Mouse (Mus musculus) liver, adult (tissue): ENCODE measurements at regions not wholly inside any gene's neighbourhood (a gene's known extent, or its start where the extent isn't known, plus 50 kb on each side); places are given as distances from the start of the nearest gene placed in this dataset.

Experiments used
- GATA4 ChIP-seq: IDR thresholded peaks from 2 replicates; pipeline ENCODE4 v1.6.1; 2014; ENCODE audit warnings: mild to moderate bottlenecking, low read length; ENCODE audit not compliant: insufficient replicate concordance

DNA sequence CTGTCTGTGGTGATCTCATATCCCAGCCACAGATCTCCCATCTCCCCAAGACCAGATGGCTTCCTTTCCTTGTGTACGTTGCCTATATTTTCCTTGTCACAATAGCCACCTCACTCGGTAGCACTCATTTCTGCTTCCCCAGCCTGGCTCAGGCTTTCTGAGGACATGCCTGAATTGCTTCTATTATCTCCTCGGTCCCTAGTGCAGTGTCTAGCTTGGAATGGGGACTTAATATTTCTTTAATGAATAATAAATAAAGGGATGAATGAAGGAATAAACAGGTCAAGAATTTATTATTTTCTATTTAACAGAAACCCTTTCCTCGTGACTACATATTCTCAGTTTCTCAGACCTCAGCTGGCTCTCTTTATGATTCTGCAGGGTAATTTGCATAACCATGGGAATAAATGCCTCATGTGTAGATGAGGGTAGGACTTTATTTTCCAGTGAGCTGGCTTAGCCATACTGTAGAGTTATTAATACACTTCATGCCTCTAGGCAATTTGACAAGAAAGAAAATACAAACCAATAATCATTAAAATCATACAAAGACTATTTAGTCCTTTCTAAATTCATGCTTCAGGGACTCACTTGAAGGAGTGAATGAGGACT, 218.5 kb downstream of the Mex3b start:
- no peak for TF ChIP-seq GATA4

- no peak for TF ChIP-seq GATA4
These were observed 220.3 kb downstream of the Mex3b start for GRCm38 (mm10) chr7:83087408-83087807.

GRCm38 (mm10) chr7:83088125-83088524, 221.0 kb downstream of the Mex3b start:
- TF ChIP-seq GATA4: no peak

DNA sequence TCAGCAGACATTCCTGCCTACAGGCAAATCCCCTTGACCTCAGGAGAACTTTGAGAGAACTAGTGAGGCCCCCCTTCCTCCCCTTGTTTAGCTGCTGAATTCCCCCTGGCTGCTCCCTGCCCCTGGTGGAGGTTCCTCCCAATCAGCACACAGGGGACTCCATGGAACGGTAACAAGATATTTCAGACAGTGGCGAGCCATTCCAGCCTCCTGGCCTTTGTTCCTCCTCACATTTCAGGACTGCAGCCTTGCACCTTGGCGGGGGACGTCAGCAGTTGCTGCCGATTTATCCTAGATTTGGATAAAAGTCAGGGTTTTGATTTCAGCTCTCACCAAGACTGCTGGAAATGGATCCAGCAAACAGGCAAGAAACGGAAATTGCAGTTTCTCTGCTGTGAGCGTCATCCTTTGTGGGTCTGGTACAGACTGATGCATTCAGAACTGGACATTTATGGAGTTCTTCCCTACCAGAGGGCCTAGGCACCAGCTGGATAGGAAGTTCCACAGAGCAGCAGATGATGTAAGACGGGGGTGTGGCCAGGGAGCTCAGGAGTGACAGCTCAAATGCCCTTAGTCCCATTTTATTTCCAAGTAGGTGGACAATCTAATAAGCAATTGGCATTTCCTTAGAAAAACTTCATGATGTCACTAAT, 222.3 kb downstream of the Mex3b start:
- TF ChIP-seq GATA4: no peak

DNA sequence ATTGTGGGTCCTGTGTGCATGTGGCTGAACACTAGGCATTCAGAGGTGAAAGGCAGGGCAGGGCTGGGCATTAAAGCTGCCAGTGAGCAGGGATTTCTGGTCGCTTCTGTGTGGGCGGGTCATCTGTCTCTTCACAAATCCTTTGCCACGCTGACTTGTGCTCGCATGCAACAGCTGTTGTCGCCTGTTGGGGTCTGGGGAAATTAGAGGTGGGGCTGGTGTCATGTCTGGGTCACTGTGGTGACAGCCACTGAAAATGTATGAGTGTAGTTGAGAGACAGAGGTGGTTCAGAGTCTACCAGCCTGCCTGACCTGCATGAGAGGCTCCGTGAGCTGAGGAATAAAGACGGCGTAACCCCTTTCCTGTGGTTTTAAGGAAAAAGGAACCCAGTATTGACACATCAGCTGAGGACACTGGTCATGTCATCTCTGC, 226.8 kb downstream of the Mex3b start:
- TF ChIP-seq GATA4: no peak

GRCm38 (mm10) chr7:83094899-83095298, 227.8 kb downstream of the Mex3b start:
- TF ChIP-seq GATA4: no peak

DNA sequence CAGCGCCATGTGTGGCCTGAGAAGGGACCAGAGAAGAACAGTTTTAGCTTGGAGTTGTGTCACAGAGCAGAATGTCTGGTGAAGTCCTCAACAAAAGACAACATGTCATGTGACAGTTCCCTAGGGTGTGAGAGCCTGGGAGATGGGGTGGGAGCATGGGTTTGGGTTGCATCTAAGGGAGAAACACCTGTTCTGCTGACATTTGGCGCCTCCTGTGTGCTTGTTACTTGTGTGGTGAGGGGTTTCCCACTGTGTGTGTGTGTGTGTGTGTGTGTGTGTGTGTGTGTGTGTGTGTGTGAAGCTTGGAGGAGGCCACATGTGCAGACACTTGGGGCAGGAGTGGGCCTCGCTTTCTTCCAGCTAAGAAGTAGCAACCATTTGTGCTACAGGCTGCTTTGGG, 228.5 kb downstream of the Mex3b start:
- no peak for TF ChIP-seq GATA4

DNA sequence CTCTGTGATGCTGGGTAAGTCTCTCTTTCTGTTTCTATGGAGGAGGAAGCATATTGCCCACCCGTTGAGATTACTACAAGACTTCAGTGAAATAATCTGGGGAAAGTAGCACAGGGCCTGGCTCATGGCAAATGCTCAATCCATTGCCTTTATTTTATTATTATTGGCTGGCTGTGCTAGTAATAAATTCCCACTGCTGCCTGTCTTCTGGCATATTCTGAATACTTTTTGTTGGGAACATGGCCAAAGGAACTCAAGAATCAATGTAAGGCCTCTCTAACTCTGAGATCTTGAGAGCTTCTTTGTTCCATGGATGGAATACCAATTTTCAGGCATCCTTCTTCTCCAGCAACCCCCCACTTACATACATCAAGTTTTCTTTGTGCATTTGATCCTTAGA, 237.3 kb downstream of the Mex3b start:
- no peak for TF ChIP-seq GATA4

GRCm38 (mm10) chr7:83105672-83106071, 238.5 kb downstream of the Mex3b start:
- no peak for TF ChIP-seq GATA4

- no peak for TF ChIP-seq GATA4
These were observed 244.2 kb downstream of the Mex3b start for GRCm38 (mm10) chr7:83111217-83111823.

DNA sequence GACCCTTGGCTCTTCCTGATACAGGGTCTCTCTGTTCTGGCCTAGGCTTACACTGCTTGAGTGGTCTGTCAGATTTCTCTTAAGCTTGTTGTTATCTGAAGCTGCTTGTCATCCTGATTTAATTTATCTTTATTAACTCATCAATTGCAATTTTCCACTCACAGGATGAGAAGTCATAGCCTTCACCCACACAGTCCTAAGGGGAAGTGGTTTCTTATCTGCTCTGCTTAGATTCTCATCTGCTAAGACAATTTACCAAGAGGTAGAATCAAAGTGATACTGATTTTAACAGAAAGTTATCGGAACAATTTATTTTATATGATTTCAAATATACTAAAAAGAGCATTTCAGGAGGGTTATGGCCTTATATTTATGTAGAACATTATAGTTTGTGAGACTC, 249.4 kb downstream of the Mex3b start:
- TF ChIP-seq GATA4: no peak

DNA sequence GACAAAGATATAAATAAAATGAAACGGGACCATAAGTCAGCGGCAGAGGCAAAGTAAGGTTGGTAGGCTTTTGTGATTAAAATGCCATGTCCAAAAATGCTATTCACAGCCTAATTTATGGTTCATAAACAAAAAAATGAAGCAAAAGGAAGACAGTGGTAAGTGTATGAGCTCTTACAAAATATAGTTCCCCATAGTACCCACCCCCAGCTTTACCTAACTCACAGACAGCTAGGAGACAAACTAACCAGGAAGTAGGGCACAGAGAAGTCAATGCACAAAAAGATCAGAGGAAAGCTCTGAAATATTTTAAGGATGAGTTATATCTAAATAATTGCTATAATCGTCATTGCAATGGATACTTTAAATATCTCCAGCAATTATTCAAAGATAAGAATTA, 249.9 kb downstream of the Mex3b start:
- TF ChIP-seq GATA4: no peak

DNA sequence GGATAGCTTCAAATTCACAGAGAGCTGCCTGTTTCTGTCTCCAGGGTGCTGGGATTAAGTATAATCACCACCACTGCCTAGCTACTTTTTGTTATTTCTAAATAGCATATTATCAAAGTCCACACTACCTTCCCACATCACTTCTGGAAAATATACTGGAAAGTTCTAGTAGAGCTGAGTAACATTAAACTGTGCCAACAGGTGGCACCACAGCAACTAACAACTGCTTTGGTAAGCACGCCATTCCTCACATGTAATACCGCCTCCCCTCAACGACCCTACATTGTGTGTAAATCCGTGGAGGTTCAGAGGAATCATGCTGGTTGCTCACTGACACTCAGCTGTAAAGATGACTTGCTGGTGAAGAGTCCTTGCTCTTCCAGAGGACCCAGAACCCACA, 259.1 kb downstream of the Mex3b start:
- no peak for TF ChIP-seq GATA4

- TF ChIP-seq GATA4: no peak
These were observed 273.1 kb downstream of the Mex3b start for GRCm38 (mm10) chr7:83140216-83140615.

- TF ChIP-seq GATA4: no peak
These were observed 273.5 kb downstream of the Mex3b start for GRCm38 (mm10) chr7:83140658-83141057.

GRCm38 (mm10) chr7:83144018-83144417, 276.9 kb downstream of the Mex3b start:
- TF ChIP-seq GATA4: no peak
